Mouse (Mus musculus) forebrain, embryonic 13.5 days (tissue): ENCODE measurements around the gene Gm20929. TPM values are rescaled to one million over a fixed set of nuclear protein-coding genes. Genes with fewer than 3 reads are reported as not detected.
"Not testable (repeated sequence)": the region's sequence is repeated elsewhere in the genome, so short reads cannot be mapped to it uniquely, and the experiment has no call there.

ENCODE experiments used
- ATAC-seq: fragments of 200-750 bp; cut with Nextera tagmentation; 2 replicates; pipeline ENCODE4 v1.8.0; 2017
- H3K27ac ChIP-seq: fragments of 300-500 bp; sonication (generic); 2 replicates; pipeline ENCODE4 v1.5.1; 2015; ENCODE audit warnings: inconsistent platforms, mild to moderate bottlenecking, moderate library complexity
- H3K27me3 ChIP-seq: fragments of 300-500 bp; sonication (generic); 2 replicates; pipeline ENCODE4 v1.6.1; 2015; ENCODE audit warnings: mild to moderate bottlenecking, inconsistent platforms
- H3K36me3 ChIP-seq: fragments of 300-500 bp; sonication (generic); 2 replicates; pipeline ENCODE4 v1.6.1; 2015; ENCODE audit warnings: mild to moderate bottlenecking, inconsistent platforms; ENCODE audit not compliant: poor library complexity, severe bottlenecking
- H3K4me1 ChIP-seq: fragments of 300-500 bp; sonication (generic); 2 replicates; pipeline ENCODE4 v1.6.1; 2015; ENCODE audit warnings: inconsistent platforms
- H3K4me2 ChIP-seq: fragments of 300-500 bp; sonication (generic); 2 replicates; pipeline ENCODE4 v1.6.1; 2015; ENCODE audit warnings: inconsistent platforms, mild to moderate bottlenecking, moderate library complexity
- H3K4me3 ChIP-seq: fragments of 300-500 bp; sonication (generic); 2 replicates; pipeline ENCODE4 v1.5.1; 2015; ENCODE audit warnings: mild to moderate bottlenecking, inconsistent platforms
- H3K9ac ChIP-seq: fragments of 300-500 bp; sonication (generic); 2 replicates; pipeline ENCODE4 v1.6.1; 2015; ENCODE audit warnings: mild to moderate bottlenecking, inconsistent platforms
- H3K9me3 ChIP-seq: fragments of 300-500 bp; sonication (generic); replicated peaks from 2 replicates; pipeline ENCODE4 v1.6.1; 2016; ENCODE audit warnings: inconsistent platforms
- whole genome bisulfite sequencing: fragments of 180-500 bp; shearing (Covaris S2); methylation state at CpG from one replicate; pipeline ENCODE4 v1.1.7; 2015; 5-methylcytosine and 5-hydroxymethylcytosine counted together
- polyA plus RNA-seq: library from polyadenylated mRNA; unstranded; fragments of >200 nt; fragmentation: Nextera tagmentation; extraction: Ambion mirVana; gene quantifications from 2 replicates; pipeline ENCODE4 v1.2.1, GENCODE M21; 2015

Gm20929 gene
- polyA plus RNA-seq = not detected in 2 replicates

GRCm38 (mm10) chrY:53843649-53844048 is at the start of gene Gm20929:
TSS of gene Gm20929 (plus strand) at chrY:53843949.
- not testable (repeated sequence) for H3K4me3 ChIP-seq, H3K27me3 ChIP-seq, H3K4me2 ChIP-seq, ATAC-seq, H3K27ac ChIP-seq, H3K4me1 ChIP-seq, H3K9ac ChIP-seq, H3K9me3 ChIP-seq, H3K36me3 ChIP-seq
- WGBS = no CpG with 5 or more reads among the region's 6 CpGs
